Mouse (Mus musculus) liver, embryonic 14.5 days (tissue): ENCODE measurements at regions not wholly inside any gene's neighbourhood (a gene's known extent, or its start where the extent isn't known, plus 50 kb on each side); places are given as distances from the start of the nearest gene placed in this dataset.

ENCODE experiments used
- CTCF ChIP-seq: IDR thresholded peaks from 2 replicates; pipeline ENCODE4 v1.5.1; 2016; ENCODE audit warnings: antibody characterized with exemption, low read depth, control low read depth
- EP300 ChIP-seq: IDR thresholded peaks from 2 replicates; pipeline ENCODE4 v1.6.1; 2016; ENCODE audit warnings: antibody characterized with exemption, low read depth

DNA sequence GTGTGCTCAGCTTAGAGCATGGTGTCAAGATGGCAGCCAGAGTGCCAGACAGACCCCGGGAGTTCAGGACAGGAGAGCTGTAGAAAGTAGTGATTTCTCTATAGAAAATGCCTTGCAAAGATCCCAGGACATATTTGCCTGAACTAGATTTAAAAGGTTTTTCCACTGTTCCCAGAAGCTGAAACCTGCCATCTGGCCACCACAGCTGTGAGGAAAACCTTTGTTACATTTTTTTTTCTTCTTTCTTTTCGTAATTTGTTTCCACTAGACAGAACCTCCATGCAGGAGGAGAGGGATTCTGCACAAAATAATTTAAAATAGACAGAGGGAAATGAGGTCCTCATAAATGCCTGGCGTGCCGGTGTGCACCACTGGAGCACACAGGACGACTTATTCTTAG lies 489.6 kb downstream of the Etnk1 start:
- TF ChIP-seq CTCF (no peak), EP300 (no peak)
